Comparison of ENCODE assay signal across 9 mouse cellular contexts in the genomic region with DNA sequence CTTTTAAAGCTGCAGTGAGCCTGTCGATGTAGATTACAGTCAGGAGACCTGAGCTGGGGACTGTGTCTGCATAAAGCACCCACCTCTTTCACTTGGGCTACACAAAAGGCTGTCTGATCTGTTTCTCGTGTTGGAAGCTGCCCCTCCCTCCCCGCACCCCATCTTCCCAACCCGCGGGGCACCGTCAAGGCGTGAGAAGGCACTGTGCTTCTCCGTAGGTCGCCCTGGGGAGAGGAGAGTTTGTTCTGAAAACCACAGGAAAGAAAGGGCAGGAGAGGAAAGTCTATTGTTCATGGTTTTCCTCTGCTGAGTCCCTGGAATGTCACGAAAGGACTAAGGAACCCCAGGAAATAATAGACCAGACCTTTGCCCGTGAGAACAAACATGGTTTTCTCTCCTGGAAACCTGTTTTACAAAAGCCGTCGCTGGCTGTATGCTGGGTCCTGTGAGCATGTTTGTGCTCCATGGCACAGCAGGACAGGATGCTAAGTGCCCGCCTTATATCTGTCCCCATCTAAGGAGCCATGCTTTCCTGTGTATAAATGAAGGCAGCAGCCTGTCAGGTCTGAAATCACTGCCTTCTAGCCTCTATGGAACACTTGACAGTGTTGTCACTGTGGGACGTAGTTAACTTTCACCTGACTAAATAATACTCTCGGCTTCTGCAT. TPM values are rescaled to one million over a fixed set of nuclear protein-coding genes. Genes with fewer than 3 reads are reported as not detected.
DNase-seq lines count a peak whose midpoint lies in the region; ATAC-seq and TF ChIP-seq lines count a peak whose summit lies in the region.
"Had no signal": no experiment of that assay in that cellular context is flagged by ENCODE, and none has a peak within 500 bp of the region (broad histone marks: within the 10 kb centered on the region; RNA-seq: fewer than 3 reads in every experiment).

No protein-coding gene starts in this region.

- H3K4me2 ChIP-seq in hindbrain, embryonic 13.5 days: peak overlapping the region; percentile 17; the same call in 1 of the 2 replicates

- no peaks in the 10 kb centered on the region for H3K27me3 ChIP-seq in hindbrain, embryonic 13.5 days
- no peaks in the 10 kb centered on the region for H3K27me3 ChIP-seq in cerebellum, adult 2 months (ENCODE audit: control insufficient read depth, insufficient read depth, low read length)

- peaks cover 55% of the 10 kb centered on the region for H3K36me3 ChIP-seq in hindbrain, embryonic 13.5 days

- peak; percentile 42 for DNase-seq in ES-CJ7 (ENCODE audit: low read depth, low spot score)
- DNase-seq in kidney, postnatal 4 days: peak; percentile 25 to 44
- DNase-seq in cerebellum, adult 8-10 months: no peak
- DNase-seq in spleen, postnatal 4 days (ENCODE audit: low spot score in 2 of 2): no peak
- DNase-seq in cerebellum, adult 2 months: no peak
- no peak for DNase-seq in layer of hippocampus, postnatal 25 days (ENCODE audit: extremely low spot score in 1 of 2, low spot score in 1 of 2)
- DNase-seq: right cerebral cortex, adult 18-20 months had no signal

- TF ChIP-seq CTCF in cerebellum, adult 2 months (IDR thresholded peaks at IDR 0.05; ENCODE audit: borderline replicate concordance, insufficient read depth, low read depth, low read length): no peak

- WGBS in hindbrain, embryonic 13.5 days: 6% methylated on average over 16 of the region's 16 CpGs
- 33% methylated on average over 16 of the region's 16 CpGs for whole genome bisulfite sequencing in cerebellum, adult 2 months

- peak overlapping the region; percentile 62 for H3K27ac ChIP-seq in brown adipose tissue, adult 24 weeks (replicated peaks; ENCODE audit: low read depth, low read length)
- peak overlapping the region; percentile 78 for H3K27ac ChIP-seq in hindbrain, embryonic 13.5 days
- H3K27ac ChIP-seq in cerebellum, adult 2 months (ENCODE audit: insufficient read depth, low read length): no peak overlapping the region

- ATAC-seq in hindbrain, embryonic 13.5 days (ENCODE audit: low FRiP score): no peak

- no peak for TF ChIP-seq POLR2A in cerebellum, adult 2 months (IDR thresholded peaks at IDR 0.05; ENCODE audit: borderline replicate concordance, insufficient read depth, low read length)

- peak overlapping the region; percentile 53 for H3K9ac ChIP-seq in hindbrain, embryonic 13.5 days

- peaks cover 2% of the 10 kb centered on the region; the same call in 1 of the 2 replicates for H3K4me1 ChIP-seq in brown adipose tissue, adult 24 weeks (ENCODE audit: control insufficient read depth, insufficient read depth, insufficient read length, low read length)
- H3K4me1 ChIP-seq in hindbrain, embryonic 13.5 days (replicated peaks): peaks cover 32% of the 10 kb centered on the region
- peaks cover 65% of the 10 kb centered on the region for H3K4me1 ChIP-seq in cerebellum, adult 2 months (ENCODE audit: control insufficient read depth, insufficient read depth, low read length)

- no peaks in the 10 kb centered on the region for H3K9me3 ChIP-seq in hindbrain, embryonic 13.5 days

- no peak overlapping the region for H3K4me3 ChIP-seq in brown adipose tissue, adult 24 weeks (ENCODE audit: insufficient read depth, low read depth, low read length)
- H3K4me3 ChIP-seq in hindbrain, embryonic 13.5 days: no peak overlapping the region
- no peak overlapping the region for H3K4me3 ChIP-seq in cerebellum, adult 2 months (replicated peaks; ENCODE audit: insufficient read depth, low read depth, low read length)

RNA-seq across cellular contexts. Expression of a gene that starts 53.8 kb away (rescaled TPM):
- polyA plus RNA-seq in brown adipose tissue, adult 24 weeks (2012; ENCODE audit: insufficient read depth, insufficient read length, missing spikeins): not detected in 2 replicates
- 0.16 TPM in 1 of 2 replicates, not detected in the other for polyA plus RNA-seq in hindbrain, embryonic 13.5 days (2015; fragmentation: Nextera tagmentation; extraction: Ambion mirVana)
- 0.44 and 0.47 TPM in 2 replicates for polyA plus RNA-seq in cerebellum, adult 2 months (2012; rRNA removed)
- under 1 TPM; 0.86 to 0.87 TPM for total RNA-seq in layer of hippocampus, postnatal 25 days (2021)

Comparison
In these comparisons a context has a peak if more than half of its experiments do, and no peak if none do; other contexts are left out.
1. DNase-seq: peak in ES-CJ7 (single experiment) and kidney, postnatal 4 days (2 of 2); none in cerebellum, adult 8-10 months (single experiment), spleen, postnatal 4 days (0 of 2), cerebellum, adult 2 months (0 of 2) and layer of hippocampus, postnatal 25 days (0 of 2).